Mouse (Mus musculus): ENCODE measurements around the gene Scgb1b18. TPM values are rescaled to one million over a fixed set of nuclear protein-coding genes. Genes with fewer than 3 reads are reported as not detected.
"Not testable (repeated sequence)": the region's sequence is repeated elsewhere in the genome, so short reads cannot be mapped to it uniquely, and the experiment has no call there.

Gene Scgb1b18
- total RNA-seq (2014; rRNA removed) (not detected in 2 replicates), polyA plus RNA-seq (2015; fragmentation: Nextera tagmentation; extraction: Ambion mirVana) (not detected in 2 replicates)

- H3K27ac ChIP-seq (ENCODE audit: low read depth, low read length); ATAC-seq (ENCODE audit: low FRiP score): not testable (repeated sequence)
- no CpG with 5 or more reads among the region's 2 CpGs for WGBS
Observed at GRCm38 (mm10) chr7:33185268-33185667, at the start of gene Scgb1b18. TSS of gene Scgb1b18 (plus strand) at chr7:33185568.

GRCm38 (mm10) chr7:33173764-33174163, 11.6 kb upstream of the Scgb1b18 start, which contains the start of gene Scgb2b18:
TSS of gene Scgb2b18 (minus strand) at chr7:33173864.
- H3K36me3 ChIP-seq (ENCODE audit: insufficient read depth, low read length); H3K9me3 ChIP-seq (ENCODE audit: low read length); H3K9ac ChIP-seq (replicated peaks; ENCODE audit: low read length, poor library complexity, severe bottlenecking); DNase-seq (ENCODE audit: low spot score); H3K27ac ChIP-seq (ENCODE audit: low read depth, low read length); H3K27me3 ChIP-seq (ENCODE audit: insufficient read depth, low read length); H3K4me3 ChIP-seq (ENCODE audit: low read depth, low read length); H3K4me2 ChIP-seq (ENCODE audit: low read depth, low read length, poor library complexity, severe bottlenecking); H3K4me1 ChIP-seq (ENCODE audit: insufficient read depth, low read length); ATAC-seq (ENCODE audit: low FRiP score): not testable (repeated sequence)
- 88% methylated on average over 1 of the region's 2 CpGs for WGBS

More at GRCm38 (mm10) chr7:33185268-33185667, at the start of gene Scgb1b18:
- not testable (repeated sequence) for H3K27me3 ChIP-seq (ENCODE audit: insufficient read depth, low read length); H3K9ac ChIP-seq (replicated peaks; ENCODE audit: low read length, poor library complexity, severe bottlenecking); H3K9me3 ChIP-seq (ENCODE audit: low read length); H3K4me2 ChIP-seq (ENCODE audit: low read depth, low read length, poor library complexity, severe bottlenecking); H3K36me3 ChIP-seq (ENCODE audit: insufficient read depth, low read length); H3K4me3 ChIP-seq (ENCODE audit: low read depth, low read length); H3K4me1 ChIP-seq (ENCODE audit: insufficient read depth, low read length); DNase-seq (ENCODE audit: low spot score)

Other genes with a start within 250 kb of the Scgb1b18 start
- not detected in 2 replicates for gene Scgb2b17, start 129.0 kb upstream of the Scgb1b18 start, total RNA-seq (2014; rRNA removed)
- not detected in 2 replicates for gene Scgb2b17, start 129.0 kb upstream of the Scgb1b18 start, polyA plus RNA-seq (2015; fragmentation: Nextera tagmentation; extraction: Ambion mirVana)
- not detected in 2 replicates for gene Scgb1b17, start 122.1 kb upstream of the Scgb1b18 start, total RNA-seq (2014; rRNA removed)
- not detected in 2 replicates for gene Scgb1b17, start 122.1 kb upstream of the Scgb1b18 start, polyA plus RNA-seq (2015; fragmentation: Nextera tagmentation; extraction: Ambion mirVana)
- not detected in 2 replicates for gene Scgb2b18, start 11.7 kb upstream of the Scgb1b18 start, total RNA-seq (2014; rRNA removed)
- gene Scgb2b18, start 11.7 kb upstream of the Scgb1b18 start, polyA plus RNA-seq (2015; fragmentation: Nextera tagmentation; extraction: Ambion mirVana) = not detected in 2 replicates
- gene Scgb2b19, start 94.8 kb downstream of the Scgb1b18 start, total RNA-seq (2014; rRNA removed) = not detected in 2 replicates
- not detected in 2 replicates for gene Scgb2b19, start 94.8 kb downstream of the Scgb1b18 start, polyA plus RNA-seq (2015; fragmentation: Nextera tagmentation; extraction: Ambion mirVana)
- gene Scgb1b19, start 101.7 kb downstream of the Scgb1b18 start, total RNA-seq (2014; rRNA removed) = not detected in 2 replicates
- gene Scgb1b19, start 101.7 kb downstream of the Scgb1b18 start, polyA plus RNA-seq (2015; fragmentation: Nextera tagmentation; extraction: Ambion mirVana) = not detected in 2 replicates
- not detected in 2 replicates for gene Scgb2b20, start 180.8 kb downstream of the Scgb1b18 start, total RNA-seq (2014; rRNA removed)
- not detected in 2 replicates for gene Scgb2b20, start 180.8 kb downstream of the Scgb1b18 start, polyA plus RNA-seq (2015; fragmentation: Nextera tagmentation; extraction: Ambion mirVana)
- gene Scgb1b20, start 187.7 kb downstream of the Scgb1b18 start, total RNA-seq (2014; rRNA removed) = not detected in 2 replicates
- gene Scgb1b20, start 187.7 kb downstream of the Scgb1b18 start, polyA plus RNA-seq (2015; fragmentation: Nextera tagmentation; extraction: Ambion mirVana) = not detected in 2 replicates